Mouse (Mus musculus): ENCODE data around the gene Hdac4.

- TF ChIP-seq POLR2A (IDR thresholded peaks at IDR 0.05; ENCODE audit: borderline replicate concordance, low read depth, low read length) (no peak), CTCF (IDR thresholded peaks at IDR 0.05; ENCODE audit: low read depth, low read length) (no peak)
Observed at GRCm38 (mm10) chr1:92202639-92203352, 7.3 kb upstream of the Hdac4 start.

Measured in bone marrow macrophage, adult 2 months (primary cell).